Mouse (Mus musculus): ENCODE results near the gene Clk2. TPM values are rescaled to one million over a fixed set of nuclear protein-coding genes. Genes with fewer than 3 reads are reported as not detected.
A peak's percentile ranks its signal among the peaks of the same experiment; 100 is the strongest.
"Not testable (repeated sequence)": the region's sequence is repeated elsewhere in the genome, so short reads cannot be mapped to it uniquely, and the experiment has no call there.

Gene Clk2
- total RNA-seq, 2 experiments from 2014 or later, result 47.8 to 56.1 TPM

DNA sequence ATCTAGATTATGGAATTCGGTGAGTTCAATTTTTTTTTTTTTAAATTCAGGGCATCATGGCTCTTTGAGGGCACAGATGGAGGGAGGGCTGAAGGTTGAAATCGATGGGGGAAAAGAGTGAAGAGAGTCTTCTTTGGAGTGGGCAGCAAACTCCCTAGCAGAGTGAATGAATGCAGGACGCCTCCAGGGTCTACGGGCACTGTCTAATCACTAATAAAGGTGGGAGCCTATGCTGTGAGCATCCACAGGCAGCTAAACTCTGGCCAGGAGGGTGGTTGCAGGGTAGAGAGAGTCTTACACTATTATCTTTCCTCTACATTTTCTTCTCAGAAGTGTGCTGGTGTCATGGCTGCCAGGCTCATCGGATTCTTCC is 38.5 kb downstream of the Clk2 start:
- Histone ChIP-seq H3K27ac (peak overlapping the region; percentile 89), H3K4me3 (peak overlapping the region; percentile 84)
- DNase-seq (ENCODE audit: low spot score in 2 of 2), result no peak
- TF ChIP-seq CTCF (conservative IDR thresholded peaks at IDR 0.05), result no peak

DNA sequence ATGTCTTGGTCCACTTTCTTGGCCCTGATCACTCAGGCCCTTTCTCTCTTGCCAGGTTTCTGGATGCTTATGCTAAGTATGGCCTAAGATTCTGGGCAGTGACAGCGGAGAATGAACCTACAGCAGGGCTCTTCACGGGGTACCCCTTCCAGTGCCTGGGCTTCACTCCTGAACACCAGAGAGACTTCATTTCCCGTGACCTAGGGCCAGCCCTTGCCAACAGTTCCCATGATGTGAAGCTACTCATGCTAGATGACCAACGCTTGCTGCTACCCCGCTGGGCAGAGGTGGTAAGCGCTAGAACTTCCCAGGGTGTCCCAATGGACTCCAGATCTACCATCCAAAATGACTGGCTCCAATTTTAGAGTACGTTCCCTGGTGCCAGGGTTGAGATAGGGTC is 41.5 kb downstream of the Clk2 start:
- Histone ChIP-seq H3K4me3 (no peak overlapping the region), H3K27ac (no peak overlapping the region)
- DNase-seq (ENCODE audit: low spot score in 2 of 2), result no peak
- TF ChIP-seq CTCF (conservative IDR thresholded peaks at IDR 0.05), result no peak

DNA sequence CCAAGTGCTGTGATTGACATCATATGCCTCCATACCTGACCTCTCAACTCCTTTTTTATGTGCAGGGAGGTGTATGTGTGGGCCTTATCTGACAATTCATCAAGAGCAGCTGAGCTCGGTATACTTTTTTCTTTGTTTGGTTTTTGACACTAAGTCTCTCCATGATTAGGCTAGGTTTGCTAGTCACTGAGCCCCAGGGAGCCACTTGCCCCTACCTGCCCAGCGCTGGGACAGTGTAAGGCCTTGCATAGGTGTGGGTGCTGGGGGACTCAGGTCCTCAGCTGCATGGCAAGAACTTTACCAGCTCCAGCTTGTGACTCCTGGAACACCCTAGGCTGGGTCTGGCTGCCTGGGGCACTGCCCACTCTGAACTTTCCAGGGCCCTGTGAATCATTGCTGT is 42.1 kb downstream of the Clk2 start:
- no peak for DNase-seq (ENCODE audit: low spot score in 2 of 2)
- no peak overlapping the region for H3K4me3 ChIP-seq
- H3K27ac ChIP-seq, result no peak overlapping the region
- TF ChIP-seq CTCF (conservative IDR thresholded peaks at IDR 0.05), result no peak

DNA sequence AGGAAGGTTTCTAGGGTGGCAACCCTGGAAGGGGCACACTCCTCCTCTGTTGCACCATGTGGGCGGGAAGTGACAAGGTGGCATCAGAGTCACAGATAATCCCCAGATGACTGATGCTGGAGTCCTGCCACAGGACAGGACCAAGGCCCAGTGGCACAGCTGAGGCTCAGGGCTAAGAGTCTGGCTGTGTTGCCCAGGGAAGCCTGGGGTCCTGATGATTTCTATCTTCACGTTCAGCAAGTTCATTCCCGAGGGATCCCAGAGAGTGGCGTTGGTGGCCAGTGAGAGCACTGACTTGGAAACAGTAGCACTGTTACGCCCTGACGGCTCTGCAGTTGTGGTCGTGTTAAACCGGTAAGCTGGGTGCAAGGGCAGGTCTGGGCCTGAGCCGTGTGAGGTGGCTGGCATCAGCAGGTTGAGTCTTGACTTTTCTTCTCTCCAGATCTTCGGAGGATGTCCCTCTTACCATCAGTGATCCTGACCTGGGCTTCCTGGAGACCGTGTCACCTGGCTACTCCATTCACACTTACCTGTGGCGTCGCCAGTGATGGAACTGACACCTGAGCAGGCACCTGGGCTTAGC is 43.6 kb downstream of the Clk2 start:
- no peak for TF ChIP-seq CTCF (conservative IDR thresholded peaks at IDR 0.05)
- no peak overlapping the region for H3K4me3 ChIP-seq
- DNase-seq (ENCODE audit: low spot score in 2 of 2), result no peak

DNA sequence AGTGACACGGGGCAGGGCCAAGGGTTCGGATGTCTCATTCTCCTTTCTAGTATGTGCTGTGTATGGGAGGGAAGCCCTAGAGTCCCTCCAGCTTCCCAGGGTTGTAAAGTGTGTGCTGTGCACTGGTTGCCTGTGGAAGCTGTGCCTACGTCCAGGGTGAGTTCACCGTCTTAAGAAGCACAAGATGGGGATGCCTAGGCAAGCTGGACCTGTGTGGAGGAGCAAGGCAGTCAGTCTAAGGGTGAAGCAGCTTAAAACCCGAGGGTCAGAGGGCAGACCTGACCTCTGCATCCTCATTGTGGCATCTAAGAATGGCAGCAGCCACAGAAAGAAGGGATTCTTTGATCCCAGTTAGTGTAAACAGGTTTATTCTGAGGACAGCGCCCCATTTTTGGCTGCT is 44.1 kb downstream of the Clk2 start:
- TF ChIP-seq CTCF (conservative IDR thresholded peaks at IDR 0.05), result no peak
- no peak for DNase-seq (ENCODE audit: low spot score in 2 of 2)
- Histone ChIP-seq H3K4me3 (no peak overlapping the region), H3K27ac (no peak overlapping the region)

More for the DNA sequence above, 43.6 kb downstream of the Clk2 start:
- H3K27ac ChIP-seq, result no peak overlapping the region

DNA sequence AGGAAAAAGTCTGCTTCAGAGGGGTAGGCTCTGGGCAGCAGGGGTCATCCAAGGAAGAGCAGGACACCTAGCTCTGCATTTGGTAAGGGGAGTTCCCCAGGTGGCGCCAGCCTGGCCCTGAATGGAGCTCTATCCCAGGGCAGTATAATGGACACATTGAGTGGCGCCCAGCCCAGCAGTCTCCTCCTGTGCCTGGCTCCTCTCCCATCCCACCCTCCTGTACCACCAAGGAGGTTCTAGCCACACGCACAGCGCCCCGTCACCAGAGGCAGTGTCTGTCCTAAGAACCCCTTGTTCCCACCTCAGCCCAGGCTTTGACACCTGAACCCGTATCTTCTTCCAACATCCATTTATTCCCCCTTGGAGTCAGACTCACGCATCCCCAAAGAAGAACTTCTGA is 45.1 kb downstream of the Clk2 start:
- H3K4me3 ChIP-seq, result no peak overlapping the region
- H3K27ac ChIP-seq, result no peak overlapping the region
- no peak for TF ChIP-seq CTCF (conservative IDR thresholded peaks at IDR 0.05)
- no peak for DNase-seq (ENCODE audit: low spot score in 2 of 2)

DNA sequence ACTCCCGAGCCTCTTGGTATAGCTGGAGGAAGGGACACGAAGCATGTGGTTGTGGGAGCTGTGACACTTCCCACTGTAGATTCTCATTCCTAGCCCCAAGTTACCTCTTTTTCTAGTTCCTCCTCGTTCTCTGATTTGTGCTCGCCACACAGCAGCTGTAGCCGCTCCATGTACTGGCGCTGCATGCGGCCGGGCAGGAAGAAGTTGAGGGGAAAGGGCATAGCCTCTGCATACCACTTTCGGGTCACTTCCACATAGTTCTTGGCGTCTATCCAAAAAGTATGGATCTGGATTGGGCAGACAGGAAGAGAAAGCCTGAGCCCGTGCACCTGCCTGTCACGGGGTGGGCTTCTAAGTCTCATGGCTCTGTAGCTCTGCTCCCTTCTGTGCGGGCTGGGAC is 45.6 kb downstream of the Clk2 start:
- Histone ChIP-seq H3K4me3 (no peak overlapping the region), H3K27ac (no peak overlapping the region)
- no peak for DNase-seq (ENCODE audit: low spot score in 2 of 2)
- TF ChIP-seq CTCF (conservative IDR thresholded peaks at IDR 0.05), result no peak

DNA sequence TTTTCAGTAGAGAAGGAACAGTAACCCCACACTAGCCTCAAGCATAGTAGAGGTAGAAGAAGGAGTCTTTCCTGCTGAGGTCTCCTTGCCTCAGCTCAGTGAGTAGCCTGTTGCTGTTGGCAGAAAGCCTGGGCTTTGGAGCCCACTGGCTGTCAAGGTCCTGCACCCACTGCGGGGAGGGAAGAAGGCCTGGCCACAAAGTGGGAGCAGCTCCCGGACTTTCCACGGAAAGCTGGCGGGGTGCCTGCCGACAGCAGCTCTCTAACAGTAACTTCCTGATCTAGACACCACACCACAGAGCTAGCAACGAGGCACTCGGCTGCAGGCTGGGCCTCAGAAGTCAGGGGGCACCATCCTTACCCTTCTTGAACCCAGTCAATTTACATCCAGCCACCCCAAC is 46.1 kb downstream of the Clk2 start:
- Histone ChIP-seq H3K4me3 (no peak overlapping the region), H3K27ac (no peak overlapping the region)
- no peak for TF ChIP-seq CTCF (conservative IDR thresholded peaks at IDR 0.05)
- DNase-seq (ENCODE audit: low spot score in 2 of 2), result no peak

DNA sequence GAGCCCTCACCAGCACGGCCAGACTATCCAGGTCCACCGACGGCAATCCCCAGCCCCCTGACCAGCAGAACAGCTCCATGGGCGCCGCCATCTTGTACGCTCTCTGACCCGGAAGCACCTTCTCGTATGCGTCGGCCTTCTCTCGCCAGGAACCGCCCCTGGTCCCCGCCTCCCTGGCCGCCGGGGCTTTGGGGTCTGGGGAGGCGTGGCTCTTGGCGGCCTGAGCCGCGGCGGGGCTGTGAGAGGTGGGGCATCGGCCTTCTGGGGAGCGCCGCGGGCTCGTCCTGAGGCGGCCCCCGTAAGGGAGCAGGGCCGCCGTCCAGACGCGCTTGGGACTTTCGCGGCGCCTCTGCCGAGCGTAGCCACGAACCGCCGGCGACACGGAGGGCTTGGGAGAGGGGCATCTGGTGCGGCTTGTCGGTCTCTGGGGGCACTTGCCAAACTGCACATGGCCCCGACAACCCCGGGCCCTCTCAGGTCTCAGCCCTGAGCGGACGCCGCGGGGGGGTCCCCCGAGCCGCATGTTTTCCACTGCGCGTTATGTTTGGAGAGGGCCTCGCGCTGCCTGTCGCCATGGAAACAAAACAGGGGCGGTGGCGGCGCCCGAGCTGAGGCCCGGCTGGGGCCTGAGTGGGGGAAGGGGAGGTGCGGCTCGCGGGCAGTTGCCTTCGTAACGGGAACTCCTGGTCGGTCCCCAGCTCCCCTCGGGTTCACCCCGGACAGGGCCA is 49.4 kb downstream of the Clk2 start:
- DNase-seq (ENCODE audit: low spot score in 2 of 2), result peak; percentile 88 to 92
- no peak for TF ChIP-seq CTCF (conservative IDR thresholded peaks at IDR 0.05)
- H3K27ac ChIP-seq, result peak overlapping the region; percentile 97
- H3K4me3 ChIP-seq, result peak overlapping the region; percentile 83

DNA sequence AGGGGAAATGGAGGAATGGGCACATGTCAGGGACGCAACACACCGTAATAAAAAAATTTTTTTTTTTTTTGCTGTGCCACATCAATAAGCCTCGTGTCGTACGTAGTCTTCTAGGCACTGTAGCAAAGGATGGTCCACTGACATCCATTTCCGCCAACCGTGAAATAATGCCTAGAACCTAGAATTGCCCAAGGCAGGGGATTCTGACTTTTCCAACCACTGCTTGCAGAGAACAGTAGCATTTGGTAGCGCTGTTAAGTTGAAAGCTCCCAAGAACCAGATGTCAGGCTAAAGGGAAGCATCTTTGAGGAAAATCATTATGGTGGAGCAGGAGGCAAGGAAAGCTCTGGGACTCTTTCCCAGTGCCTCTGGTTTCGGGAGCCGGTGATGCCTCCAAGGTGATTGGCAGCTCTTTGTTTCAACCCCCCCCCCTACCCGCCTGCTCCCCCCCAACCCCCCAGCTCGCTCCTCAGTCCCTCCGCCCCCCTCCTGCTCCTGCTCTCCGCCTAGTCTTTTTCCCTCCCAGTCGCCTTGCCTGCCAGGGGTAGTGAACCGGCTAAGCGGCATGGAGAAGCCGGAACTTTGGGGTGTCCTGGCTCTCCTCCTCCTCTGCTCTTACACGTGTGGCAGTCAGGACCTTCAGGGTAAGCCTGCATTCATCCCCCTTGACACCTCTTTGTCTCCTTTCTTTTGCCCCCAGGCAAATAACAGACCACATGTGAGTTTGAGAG is 50.3 kb downstream of the Clk2 start, which contains the start of gene Thbs3:
TSS of gene Thbs3 (plus strand) at position 500 of the 731 bp plus-strand sequence.
- no peak for TF ChIP-seq CTCF (conservative IDR thresholded peaks at IDR 0.05)
- H3K27ac ChIP-seq, result peak within 1 kb of the TSS; percentile 97
- no peak for DNase-seq (ENCODE audit: low spot score in 2 of 2)
- H3K4me3 ChIP-seq, result peak within 1 kb of the TSS; percentile 83

DNA sequence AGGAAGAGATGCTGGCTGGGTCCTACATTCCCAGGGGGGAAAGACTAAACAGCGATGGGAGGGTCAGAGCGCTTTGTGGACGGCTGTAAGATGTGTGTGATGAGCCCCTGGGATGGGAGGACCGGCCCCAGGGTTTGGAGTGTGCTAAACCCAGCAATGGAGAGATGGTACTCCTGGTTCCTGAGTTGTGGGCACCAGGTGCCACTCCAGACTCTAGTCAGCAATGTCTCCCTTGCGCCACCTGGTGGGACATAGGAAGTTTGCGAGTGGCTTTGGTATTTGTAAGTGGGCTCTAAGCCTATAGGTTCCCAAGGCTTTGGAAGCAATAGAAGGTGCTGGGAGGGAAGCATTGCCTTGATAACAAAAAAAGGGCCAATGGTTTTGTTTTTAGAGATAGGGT is 51.3 kb downstream of the Clk2 start:
- DNase-seq (ENCODE audit: low spot score in 2 of 2), result peak; percentile 81 to 82
- Histone ChIP-seq H3K4me3 (peak overlapping the region; percentile 44; the same call in 1 of the 2 replicates), H3K27ac (peak overlapping the region; percentile 97; the same call in 1 of the 2 replicates)
- TF ChIP-seq CTCF (conservative IDR thresholded peaks at IDR 0.05), result peak; percentile 96

DNA sequence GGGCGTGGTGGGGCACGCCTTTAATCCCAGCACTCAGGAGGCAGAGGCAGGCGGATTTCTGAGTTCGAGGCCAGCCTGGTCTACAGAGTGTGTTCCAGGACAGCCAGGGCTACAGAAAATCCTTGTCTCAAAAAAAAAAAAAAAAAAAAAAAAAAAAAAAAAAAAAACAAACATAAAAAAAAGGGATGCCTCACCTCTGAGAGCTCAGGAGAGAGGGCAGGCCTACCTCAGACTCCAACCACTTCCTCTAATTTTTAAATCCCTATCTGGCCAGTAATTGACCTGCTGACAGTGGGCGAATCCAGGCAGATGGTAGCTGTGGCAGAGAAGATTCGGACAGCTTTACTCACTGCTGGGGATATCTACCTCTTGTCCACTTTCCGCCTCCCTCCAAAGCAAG is 51.8 kb downstream of the Clk2 start:
- H3K4me3 ChIP-seq; DNase-seq (ENCODE audit: low spot score in 2 of 2); H3K27ac ChIP-seq: not testable (repeated sequence)

DNA sequence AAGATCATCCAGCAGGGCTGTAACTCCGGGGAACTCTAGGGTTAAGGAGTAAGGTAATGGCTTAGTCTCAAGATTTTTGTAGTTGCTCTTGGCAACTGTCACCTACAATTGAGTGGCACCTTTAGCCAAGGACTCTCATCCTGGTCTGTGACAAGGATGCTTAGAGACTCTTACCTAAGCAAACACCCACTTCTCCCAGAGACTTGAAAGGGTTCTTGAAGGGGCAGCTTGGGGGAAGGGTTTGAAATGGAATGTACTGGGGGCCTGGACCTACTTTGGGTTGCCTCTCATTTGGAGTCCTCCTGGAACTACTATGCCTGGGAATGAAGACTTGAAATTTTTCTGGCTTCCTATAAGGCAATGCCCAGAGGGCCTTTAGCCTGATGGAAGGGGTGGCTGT is 53.7 kb downstream of the Clk2 start:
- no peak overlapping the region for H3K27ac ChIP-seq
- no peak for TF ChIP-seq CTCF (conservative IDR thresholded peaks at IDR 0.05)
- H3K4me3 ChIP-seq, result no peak overlapping the region
- DNase-seq (ENCODE audit: low spot score in 2 of 2), result no peak
